Mouse (Mus musculus): ENCODE data around the gene Pnpo. TPM values are rescaled to one million over a fixed set of nuclear protein-coding genes. Genes with fewer than 3 reads are reported as not detected.

Pnpo gene
- total RNA-seq, 2 experiments from 2014 or later: 11.3 to 12.9 TPM

- intact Hi-C loops (cut with DNase I): loop anchor here (2.0 kb wide), 2 partner anchors 47 to 107 kb away; no protein-coding TSS in a partner anchor
- DNase-seq (ENCODE audit: low spot score): peak; percentile 98
These were observed 27.5 kb downstream of the Pnpo start, which contains the start of gene Cdk5rap3 for GRCm38 (mm10) chr11:96916044-96916884. Gene Cdk5rap3, minus strand, starts transcription at chr11:96916496.

DNA sequence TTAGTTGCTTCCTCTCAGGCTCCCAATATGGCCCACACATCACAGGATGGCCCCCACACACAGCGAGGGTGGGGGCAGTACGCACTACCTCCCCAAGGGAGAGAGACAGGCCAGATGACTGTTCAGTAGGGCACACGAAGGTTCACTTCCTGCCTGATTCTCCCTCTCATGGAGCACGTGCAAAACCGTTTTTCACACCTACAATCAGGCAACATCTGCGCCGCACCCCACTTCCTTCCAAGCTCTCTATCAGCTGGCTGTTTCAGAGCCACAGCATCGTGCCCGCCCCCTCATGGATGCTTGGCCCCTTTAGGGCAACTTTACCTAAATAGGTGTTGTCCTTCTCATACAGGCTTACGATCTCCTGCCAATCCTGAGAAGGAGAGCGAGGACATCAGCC lies 31.1 kb downstream of the Pnpo start:
- intact Hi-C loops (cut with DNase I): loop anchor here (5.0 kb wide), 1 partner anchor 150 kb away; no protein-coding TSS in a partner anchor
- no peak for DNase-seq (ENCODE audit: low spot score)

GRCm38 (mm10) chr11:96910003-96910402 lies 33.8 kb downstream of the Pnpo start:
- intact Hi-C loops (cut with DNase I): loop anchor here (1.0 to 5.0 kb wide), 2 partner anchors 43 to 148 kb away; no protein-coding TSS in a partner anchor
- peak; percentile 36 for DNase-seq (ENCODE audit: low spot score)

DNA sequence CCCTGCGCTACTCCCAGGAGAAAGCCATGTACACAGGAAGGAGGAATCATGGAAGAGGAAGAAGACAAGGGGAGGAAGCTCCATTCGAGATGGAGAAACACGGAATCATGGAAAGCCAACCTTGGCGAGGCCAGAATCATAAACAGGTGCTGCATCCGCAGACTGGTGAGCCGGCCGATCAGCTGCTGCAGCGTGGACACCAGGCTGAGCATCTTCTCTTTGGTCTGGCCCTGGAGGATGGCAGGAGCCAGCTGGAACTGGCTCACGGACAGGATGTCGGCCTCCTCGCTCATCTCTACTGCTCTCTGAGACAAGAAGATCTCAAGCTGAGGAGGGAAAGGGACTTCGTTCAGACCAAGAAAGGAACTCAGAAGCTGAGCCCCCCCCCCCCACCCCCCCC lies 35.2 kb downstream of the Pnpo start:
- intact Hi-C loops (cut with DNase I): no loop called here

DNA sequence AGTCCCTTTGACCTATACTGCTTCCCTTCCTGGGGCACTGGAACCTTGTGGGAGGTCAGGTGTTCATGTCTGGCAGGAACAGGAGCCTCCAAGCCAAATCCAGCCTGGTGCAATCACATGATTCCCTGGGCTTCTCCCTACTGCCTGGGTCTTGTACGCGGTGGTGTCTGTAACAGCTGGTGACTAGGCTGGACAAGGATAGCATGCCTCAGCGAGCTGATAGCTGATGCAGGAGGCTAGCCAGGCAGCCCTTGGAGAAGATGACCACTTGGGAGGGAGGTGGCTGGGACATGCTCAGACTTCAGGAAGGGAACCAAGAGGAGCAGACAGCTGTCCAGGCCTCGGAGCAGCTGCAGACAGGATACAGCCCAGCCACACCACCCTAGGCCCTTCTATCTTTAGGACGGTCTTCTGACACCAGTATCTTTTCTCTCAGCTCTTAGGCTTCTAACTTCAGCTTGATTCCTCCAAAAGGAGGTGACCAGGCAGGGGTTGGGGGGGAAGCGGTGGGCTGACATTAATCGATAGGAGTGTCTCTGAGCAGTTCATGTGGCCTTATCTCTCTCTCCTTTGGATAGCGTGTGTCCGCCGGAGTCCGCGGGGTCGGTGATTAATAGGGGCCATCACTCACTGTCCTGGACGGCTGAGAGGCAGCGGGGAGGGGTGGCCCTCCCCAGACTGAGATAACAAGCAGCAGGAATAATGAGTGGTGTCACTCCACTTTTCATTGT lies 37.2 kb downstream of the Pnpo start:
- DNase-seq (ENCODE audit: low spot score): no peak
- intact Hi-C loops (cut with DNase I): no loop called here

More for the DNA sequence above, 35.2 kb downstream of the Pnpo start:
- DNase-seq (ENCODE audit: low spot score): no peak

DNA sequence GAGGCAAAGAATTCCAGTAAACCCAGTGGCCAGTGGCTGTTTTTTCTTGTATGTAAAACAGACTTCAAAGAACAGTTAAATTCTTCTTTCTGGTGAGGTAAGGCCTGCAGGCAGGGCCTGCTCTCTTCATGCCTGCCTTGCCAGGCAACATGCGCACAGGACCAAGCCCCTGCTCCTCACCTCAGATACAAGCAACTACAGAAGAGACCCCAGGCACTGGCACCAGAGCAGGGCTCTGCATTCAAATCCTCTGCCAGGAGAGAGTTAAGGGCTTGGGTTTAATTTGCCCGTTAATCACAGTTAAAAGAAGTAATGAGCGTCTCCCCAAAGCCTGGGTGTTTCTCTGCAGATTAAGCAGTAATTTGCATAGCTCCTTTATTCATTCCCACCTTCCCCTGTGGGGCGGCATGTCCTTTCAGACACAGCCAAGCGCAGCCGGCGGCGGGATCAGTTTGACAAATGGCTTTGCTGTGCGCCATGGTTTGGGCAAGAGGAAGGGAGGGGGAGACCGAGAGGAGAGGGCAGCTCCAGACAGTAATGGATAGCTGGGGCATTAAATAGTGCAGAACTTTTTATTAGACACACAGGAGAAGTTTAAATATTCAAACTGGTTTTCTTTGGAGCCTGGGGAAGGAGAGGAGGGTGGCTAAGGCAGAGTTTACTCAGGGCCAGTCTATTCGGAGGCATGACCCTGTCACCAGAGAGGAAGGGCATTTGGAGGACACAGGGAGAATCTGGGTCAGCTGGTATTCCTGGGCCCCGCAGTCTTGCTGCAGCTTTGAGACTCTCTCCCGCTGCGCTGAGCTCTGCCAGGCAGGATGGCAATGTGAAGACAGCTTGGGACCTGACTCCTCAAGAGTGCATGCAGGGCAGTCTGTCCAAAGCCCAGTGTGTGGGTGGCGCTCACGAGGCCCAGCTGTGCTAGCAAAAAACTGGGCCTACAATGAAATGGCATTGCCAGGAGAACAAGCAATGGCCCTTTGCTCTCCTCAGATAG lies 40.8 kb downstream of the Pnpo start:
- intact Hi-C loops (cut with DNase I): no loop called here
- no peak for DNase-seq (ENCODE audit: low spot score)

DNA sequence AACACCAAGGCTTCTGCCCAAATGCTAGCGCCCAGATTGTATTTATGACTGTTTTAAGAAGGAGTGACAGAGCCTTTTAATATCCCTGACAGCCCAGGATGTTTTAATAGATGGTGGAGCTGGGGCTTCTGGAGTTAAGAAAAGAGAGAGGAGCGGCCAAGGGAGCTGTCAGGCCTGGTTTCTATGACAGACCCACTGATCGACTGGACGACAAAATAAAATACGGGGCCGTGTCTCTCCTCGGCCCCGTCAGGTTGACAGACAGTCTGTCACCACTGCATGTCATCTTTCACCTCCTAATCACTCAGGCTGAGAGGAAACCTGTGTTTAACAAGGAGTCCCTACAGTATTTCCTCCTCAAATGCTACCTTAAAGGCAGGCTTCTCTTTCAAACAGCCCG lies 42.5 kb downstream of the Pnpo start:
- DNase-seq (ENCODE audit: low spot score): no peak
- intact Hi-C loops (cut with DNase I): no loop called here

DNA sequence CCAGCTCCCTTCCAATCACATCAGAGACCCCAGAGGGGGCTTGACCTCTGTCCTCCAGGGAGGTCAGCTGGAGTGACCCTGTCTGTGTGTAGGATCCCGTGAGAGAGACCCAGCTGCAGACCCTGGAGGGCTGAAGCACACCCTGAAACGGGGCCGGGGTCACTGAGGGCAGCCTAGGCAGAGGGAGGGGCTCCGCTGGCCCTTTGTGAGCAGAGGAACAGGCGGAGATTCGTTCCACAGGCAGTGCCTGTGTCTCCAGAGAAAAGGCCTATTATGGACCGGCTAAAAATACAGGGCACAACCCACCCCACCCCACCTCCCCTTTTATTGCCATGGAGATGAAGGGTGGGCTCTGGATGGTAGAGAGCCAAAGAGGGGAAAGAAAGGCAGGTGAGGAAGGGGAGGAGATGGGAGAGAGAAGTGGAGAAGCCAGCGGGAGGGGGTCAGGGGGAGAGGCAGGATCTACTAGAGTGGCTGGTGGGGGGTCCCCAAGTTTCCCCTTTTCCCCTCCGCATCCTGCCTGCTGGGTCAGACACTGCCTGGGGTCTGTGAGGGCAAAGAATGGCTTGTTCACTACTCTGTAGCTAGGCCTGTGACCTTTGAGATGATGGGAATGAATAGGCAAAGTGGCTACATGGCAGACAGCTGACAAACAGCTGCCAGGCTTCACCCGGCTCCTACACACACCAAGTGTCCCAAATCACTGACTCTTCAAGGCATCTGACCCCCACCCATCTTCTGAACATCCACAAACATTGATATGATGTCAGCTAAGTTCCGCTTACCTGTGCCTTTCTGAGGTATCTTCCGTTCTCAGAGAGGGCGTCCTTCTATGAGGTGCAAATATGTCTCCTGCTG lies 44.1 kb downstream of the Pnpo start:
- intact Hi-C loops (cut with DNase I): no loop called here
- DNase-seq (ENCODE audit: low spot score): no peak

GRCm38 (mm10) chr11:96895886-96896285 lies 47.9 kb downstream of the Pnpo start:
- intact Hi-C loops (cut with DNase I): no loop called here

DNA sequence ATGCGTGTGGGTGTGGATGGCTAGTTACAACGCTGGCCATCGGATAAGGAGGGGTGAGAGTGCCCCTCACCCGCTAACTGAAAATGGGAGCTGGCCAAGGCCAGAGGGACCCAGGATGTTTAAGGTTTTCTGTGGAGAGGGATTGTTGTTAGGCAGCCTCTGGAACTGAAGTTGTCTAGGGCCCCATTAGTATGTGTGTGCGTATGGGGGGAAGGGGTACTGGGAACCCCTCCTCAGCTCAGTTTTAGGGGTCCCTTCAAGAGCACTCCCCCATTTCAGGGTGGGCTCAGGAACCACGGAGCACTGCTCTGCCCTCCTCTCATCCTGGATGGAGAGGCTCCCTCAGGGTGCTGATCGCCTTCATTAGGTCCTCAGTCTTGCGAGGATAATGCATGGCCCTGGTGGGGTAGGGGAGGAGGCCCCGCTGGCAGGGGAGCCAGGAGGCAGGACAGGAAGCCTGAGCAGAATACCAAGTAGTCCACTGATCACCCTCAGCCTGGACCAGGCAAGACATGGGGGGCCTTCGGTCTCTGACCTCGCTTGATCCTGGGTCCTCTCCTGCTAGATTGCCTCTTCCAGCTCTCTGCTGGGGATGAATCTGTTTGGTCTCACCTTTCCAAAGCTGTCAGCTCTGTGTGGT lies 50.5 kb downstream of the Pnpo start:
- intact Hi-C loops (cut with DNase I): loop anchor here (2.0 kb wide), 1 partner anchor 21 kb away; no protein-coding TSS in a partner anchor
- no peak for DNase-seq (ENCODE audit: low spot score)

More at GRCm38 (mm10) chr11:96895886-96896285, 47.9 kb downstream of the Pnpo start:
- no peak for DNase-seq (ENCODE audit: low spot score)

DNA sequence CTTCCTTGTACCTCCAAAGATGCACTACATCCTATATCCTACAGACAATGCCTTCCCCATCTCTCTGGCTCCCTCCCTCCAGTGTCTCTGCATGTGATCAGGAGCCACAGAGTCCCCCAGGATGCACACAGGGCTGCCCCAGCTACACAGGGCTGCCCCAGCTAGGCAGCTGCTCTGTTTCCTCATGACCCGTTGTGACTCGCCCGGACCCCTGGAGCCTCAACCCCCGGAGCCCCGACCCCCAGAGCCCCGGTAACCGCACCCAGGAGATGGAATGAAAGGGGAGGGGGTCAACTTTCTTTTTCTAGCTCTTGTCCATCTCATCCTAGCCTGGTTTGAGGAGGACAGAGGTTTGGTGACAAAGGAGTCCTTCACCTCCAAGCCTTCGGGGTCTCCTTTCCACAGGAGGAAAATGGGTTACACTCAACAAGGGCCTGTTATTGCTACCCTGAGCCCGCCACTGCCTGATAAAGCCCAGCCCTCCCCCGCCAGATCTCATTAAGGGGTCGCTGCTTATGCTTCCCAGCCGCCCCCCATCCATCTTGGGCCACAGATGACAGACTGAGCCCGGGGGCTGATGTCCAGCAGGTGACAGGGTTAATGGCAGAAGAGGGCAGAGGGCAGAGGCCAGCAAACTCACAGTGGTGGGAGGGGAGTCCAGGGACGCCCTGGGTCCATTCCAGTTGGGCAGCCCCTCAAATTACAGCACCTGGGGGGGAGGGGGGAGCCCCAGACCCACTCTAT lies 51.8 kb downstream of the Pnpo start:
- DNase-seq (ENCODE audit: low spot score): no peak
- intact Hi-C loops (cut with DNase I): loop anchor here (2.0 kb wide), 1 partner anchor 19 kb away; no protein-coding TSS in a partner anchor

Other genes starting within 250 kb of the Pnpo start
- 10 to 100 TPM; 12.1 to 13.4 TPM for gene Snx11, start 166.4 kb downstream of the Pnpo start, total RNA-seq (2021)
- gene Cbx1, start 154.9 kb downstream of the Pnpo start, total RNA-seq (2021): 10 to 100 TPM; 36.6 to 39.0 TPM
- 100 to 1,000 TPM; 346 to 370 TPM for gene Nfe2l1, start 114.0 kb downstream of the Pnpo start, total RNA-seq (2021)
- gene Copz2, start 94.1 kb downstream of the Pnpo start, total RNA-seq (2021): 10 to 100 TPM; 33.4 to 37.5 TPM
- 10 to 100 TPM; 21.6 to 23.2 TPM for gene Cdk5rap3, start 27.5 kb downstream of the Pnpo start, total RNA-seq (2021)
- 1 to 10 TPM; 1.7 to 2.3 TPM for gene Prr15l, start 15.9 kb downstream of the Pnpo start, total RNA-seq (2021)
- gene Sp2, start 39.0 kb upstream of the Pnpo start, total RNA-seq (2021): 10 to 100 TPM in 1 of 2 experiments, 1 to 10 TPM in 1; 9.8 to 11.6 TPM
- gene Sp6, start 69.4 kb upstream of the Pnpo start, total RNA-seq (2021): under 1 TPM; 0.11 to 0.29 TPM
- gene Scrn2, start 86.0 kb upstream of the Pnpo start, total RNA-seq (2021): 10 to 100 TPM; 11.9 to 13.2 TPM
- under 1 TPM in 1 of 2 experiments, not detected in 1; 0.50 TPM for gene Lrrc46, start 97.4 kb upstream of the Pnpo start, total RNA-seq (2021)
- gene Mrpl10, start 97.6 kb upstream of the Pnpo start, total RNA-seq (2021): 10 to 100 TPM; 81.0 to 85.2 TPM
- gene Osbpl7, start 106.6 kb upstream of the Pnpo start, total RNA-seq (2021): 1 to 10 TPM; 5.1 to 5.5 TPM
- gene Tbx21, start 171.3 kb upstream of the Pnpo start, total RNA-seq (2021): not detected
- 10 to 100 TPM; 13.3 to 16.7 TPM for gene Tbkbp1, start 207.5 kb upstream of the Pnpo start, total RNA-seq (2021)
- gene Kpnb1, start 243.9 kb upstream of the Pnpo start, total RNA-seq (2021): 10 to 100 TPM; 80.0 to 81.2 TPM

Data from heart, postnatal 25 days (tissue).